Mouse (Mus musculus): ENCODE measurements around the gene Klk7. TPM values are rescaled to one million over a fixed set of nuclear protein-coding genes. Genes with fewer than 3 reads are reported as not detected.

Klk7 gene
- total and polyA plus RNA-seq, 3 experiments = 0.05 TPM; not detected in 2

DNA sequence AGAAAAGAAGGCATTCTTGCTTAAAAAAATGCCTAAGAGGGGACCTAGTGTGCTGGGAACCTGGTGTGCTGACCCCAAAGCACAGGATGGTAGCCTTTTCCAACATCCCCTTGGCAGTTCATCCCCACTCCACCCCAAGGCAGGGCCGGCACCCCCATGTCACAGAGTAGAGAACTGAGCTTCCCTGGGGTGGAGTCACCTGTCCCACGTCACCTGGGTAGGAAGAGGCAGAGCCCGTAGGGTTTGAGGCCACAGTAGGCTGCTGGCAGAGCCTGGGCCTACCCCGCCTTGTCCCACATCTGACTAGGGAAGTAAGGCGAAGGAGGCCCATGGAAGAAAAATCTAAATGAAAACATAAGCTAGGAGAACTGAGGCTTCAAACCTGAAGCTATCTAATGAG lies 36.7 kb upstream of the Klk7 start, which contains the start of gene Klk11:
TSS of gene Klk11 (plus strand) at position 241 of the 400 bp plus-strand sequence.
- TF ChIP-seq GATA2 (IDR thresholded peaks at IDR 0.05; ENCODE audit: borderline replicate concordance, low read depth, low read length) (no peak), TAL1 (conservative IDR thresholded peaks at IDR 0.05; ENCODE audit: low read depth, low read length) (no peak), GATA1 (IDR thresholded peaks at IDR 0.05; ENCODE audit: borderline replicate concordance, low read length) (no peak), POLR2AphosphoS5 (IDR thresholded peaks at IDR 0.05; ENCODE audit: insufficient replicate concordance, low read depth, low read length) (no peak), CTCF (IDR thresholded peaks at IDR 0.05; ENCODE audit: low read depth, low read length) (no peak)
- Histone ChIP-seq H3K36me3 (replicated peaks) (no peaks in the 10 kb centered on the region), H3K4me1 (ENCODE audit: insufficient read depth, low read depth, low read length) (no peaks in the 10 kb centered on the region), H3K9me3 (replicated peaks) (no peaks in the 10 kb centered on the region), H3K4me3 (ENCODE audit: low read depth, low read length) (no peak within 1 kb of the TSS), H3K27me3 (ENCODE audit: insufficient read depth, low read length) (no peaks in the 10 kb centered on the region)
- ATAC-seq (ENCODE audit: extremely low read depth, insufficient number of reproducible peaks, low FRiP score, poor library complexity, severe bottlenecking) (no peak), DNase-seq (ENCODE audit: low spot score) (no peak)

- DNase-seq (ENCODE audit: low spot score) (no peak), ATAC-seq (ENCODE audit: extremely low read depth, insufficient number of reproducible peaks, low FRiP score, poor library complexity, severe bottlenecking) (no peak)
- TF ChIP-seq CTCF (IDR thresholded peaks at IDR 0.05; ENCODE audit: low read depth, low read length) (no peak), GATA2 (IDR thresholded peaks at IDR 0.05; ENCODE audit: borderline replicate concordance, low read depth, low read length) (no peak), POLR2AphosphoS5 (IDR thresholded peaks at IDR 0.05; ENCODE audit: insufficient replicate concordance, low read depth, low read length) (no peak), GATA1 (IDR thresholded peaks at IDR 0.05; ENCODE audit: borderline replicate concordance, low read length) (no peak), TAL1 (conservative IDR thresholded peaks at IDR 0.05; ENCODE audit: low read depth, low read length) (no peak)
- H3K4me3 ChIP-seq (ENCODE audit: low read depth, low read length) = no peak overlapping the region
- H3K36me3 ChIP-seq (replicated peaks) = no peaks in the 10 kb centered on the region
- H3K4me1 ChIP-seq (ENCODE audit: insufficient read depth, low read depth, low read length) = no peaks in the 10 kb centered on the region
- no peaks in the 10 kb centered on the region for H3K27me3 ChIP-seq (ENCODE audit: insufficient read depth, low read length)
- H3K9me3 ChIP-seq (replicated peaks) = no peaks in the 10 kb centered on the region
Measured at GRCm38 (mm10) chr7:43774802-43775201, 36.3 kb upstream of the Klk7 start.

DNA sequence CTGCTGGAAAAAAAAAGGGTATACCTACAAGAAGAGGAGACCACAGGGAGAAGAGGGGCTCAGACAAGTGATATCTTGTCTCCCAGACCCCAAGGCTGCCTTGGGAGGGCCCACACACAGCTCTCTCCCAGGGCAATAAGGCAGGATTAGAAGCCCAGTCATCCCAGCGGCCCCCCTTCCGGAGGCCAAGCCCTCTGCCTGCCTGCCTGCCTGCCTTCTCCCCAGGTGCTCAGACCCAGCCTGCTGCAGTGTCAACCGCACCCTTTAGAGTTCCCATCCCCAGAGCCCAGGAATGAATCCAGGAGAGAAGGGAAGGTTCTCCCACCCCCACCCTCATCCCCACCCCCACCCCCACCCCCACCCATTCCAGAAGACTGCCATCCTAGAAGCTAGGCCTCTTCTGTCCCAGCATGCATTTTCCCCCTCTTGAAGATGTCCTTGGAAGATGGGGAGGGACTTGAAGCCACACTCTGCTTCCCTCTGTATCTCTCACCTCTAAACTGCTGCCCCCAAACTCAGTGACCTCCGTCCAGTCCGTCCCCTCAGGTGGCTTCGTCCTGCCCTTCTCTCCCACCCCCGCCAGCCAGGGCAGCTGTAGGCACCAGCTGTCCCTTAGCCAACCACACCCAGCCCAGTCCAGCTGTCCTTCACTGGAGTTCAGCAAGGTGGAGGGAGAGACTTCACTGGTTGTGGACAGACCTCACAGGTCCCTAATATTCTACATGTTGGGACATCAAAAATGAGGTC lies 35.6 kb upstream of the Klk7 start:
- Histone ChIP-seq H3K4me1 (ENCODE audit: insufficient read depth, low read depth, low read length) (no peaks in the 10 kb centered on the region), H3K27me3 (ENCODE audit: insufficient read depth, low read length) (no peaks in the 10 kb centered on the region), H3K9me3 (replicated peaks) (no peaks in the 10 kb centered on the region), H3K4me3 (ENCODE audit: low read depth, low read length) (no peak overlapping the region), H3K36me3 (replicated peaks) (no peaks in the 10 kb centered on the region)
- no peak for ATAC-seq (ENCODE audit: extremely low read depth, insufficient number of reproducible peaks, low FRiP score, poor library complexity, severe bottlenecking)
- TF ChIP-seq GATA2 (IDR thresholded peaks at IDR 0.05; ENCODE audit: borderline replicate concordance, low read depth, low read length) (no peak), GATA1 (IDR thresholded peaks at IDR 0.05; ENCODE audit: borderline replicate concordance, low read length) (no peak), TAL1 (conservative IDR thresholded peaks at IDR 0.05; ENCODE audit: low read depth, low read length) (no peak), CTCF (IDR thresholded peaks at IDR 0.05; ENCODE audit: low read depth, low read length) (no peak), POLR2AphosphoS5 (IDR thresholded peaks at IDR 0.05; ENCODE audit: insufficient replicate concordance, low read depth, low read length) (no peak)
- DNase-seq (ENCODE audit: low spot score) = no peak

GRCm38 (mm10) chr7:43776506-43776905 lies 34.6 kb upstream of the Klk7 start:
- Histone ChIP-seq H3K4me3 (ENCODE audit: low read depth, low read length) (no peak overlapping the region), H3K27me3 (ENCODE audit: insufficient read depth, low read length) (no peaks in the 10 kb centered on the region; the same call in 1 of the 2 replicates), H3K36me3 (replicated peaks) (no peaks in the 10 kb centered on the region), H3K9me3 (replicated peaks) (0 out of 2 replicates have a peak, but pooled peaks cover 2% of the 10 kb centered on the region), H3K4me1 (ENCODE audit: insufficient read depth, low read depth, low read length) (no peaks in the 10 kb centered on the region)
- DNase-seq (ENCODE audit: low spot score) (no peak), ATAC-seq (ENCODE audit: extremely low read depth, insufficient number of reproducible peaks, low FRiP score, poor library complexity, severe bottlenecking) (no peak)
- TF ChIP-seq POLR2AphosphoS5 (IDR thresholded peaks at IDR 0.05; ENCODE audit: insufficient replicate concordance, low read depth, low read length) = no peak
- no peak for TF ChIP-seq GATA1 (IDR thresholded peaks at IDR 0.05; ENCODE audit: borderline replicate concordance, low read length)
- no peak for TF ChIP-seq CTCF (IDR thresholded peaks at IDR 0.05; ENCODE audit: low read depth, low read length)
- no peak for TF ChIP-seq TAL1 (conservative IDR thresholded peaks at IDR 0.05; ENCODE audit: low read depth, low read length)
- no peak for TF ChIP-seq GATA2 (IDR thresholded peaks at IDR 0.05; ENCODE audit: borderline replicate concordance, low read depth, low read length)

- Histone ChIP-seq H3K9me3 (replicated peaks) (0 out of 2 replicates have a peak, but pooled peaks cover 7% of the 10 kb centered on the region), H3K4me1 (ENCODE audit: insufficient read depth, low read depth, low read length) (no peaks in the 10 kb centered on the region), H3K4me3 (ENCODE audit: low read depth, low read length) (no peak overlapping the region), H3K36me3 (replicated peaks) (no peaks in the 10 kb centered on the region), H3K27me3 (ENCODE audit: insufficient read depth, low read length) (no peaks in the 10 kb centered on the region; the same call in 1 of the 2 replicates)
- ATAC-seq (ENCODE audit: extremely low read depth, insufficient number of reproducible peaks, low FRiP score, poor library complexity, severe bottlenecking) (no peak), DNase-seq (ENCODE audit: low spot score) (no peak)
- TF ChIP-seq CTCF (IDR thresholded peaks at IDR 0.05; ENCODE audit: low read depth, low read length) = no peak
- TF ChIP-seq TAL1 (conservative IDR thresholded peaks at IDR 0.05; ENCODE audit: low read depth, low read length) = no peak
- TF ChIP-seq GATA1 (IDR thresholded peaks at IDR 0.05; ENCODE audit: borderline replicate concordance, low read length) = no peak
- TF ChIP-seq POLR2AphosphoS5 (IDR thresholded peaks at IDR 0.05; ENCODE audit: insufficient replicate concordance, low read depth, low read length) = no peak
- no peak for TF ChIP-seq GATA2 (IDR thresholded peaks at IDR 0.05; ENCODE audit: borderline replicate concordance, low read depth, low read length)
Measured at GRCm38 (mm10) chr7:43777423-43777822, 33.7 kb upstream of the Klk7 start.

- peaks cover 7% of the 10 kb centered on the region for H3K9me3 ChIP-seq (replicated peaks)
- no peaks in the 10 kb centered on the region for H3K36me3 ChIP-seq (replicated peaks)
- H3K27me3 ChIP-seq (ENCODE audit: insufficient read depth, low read length) = no peaks in the 10 kb centered on the region; the same call in 1 of the 2 replicates
- H3K4me3 ChIP-seq (ENCODE audit: low read depth, low read length) = no peak overlapping the region
- ATAC-seq (ENCODE audit: extremely low read depth, insufficient number of reproducible peaks, low FRiP score, poor library complexity, severe bottlenecking) = no peak
- TF ChIP-seq TAL1 (conservative IDR thresholded peaks at IDR 0.05; ENCODE audit: low read depth, low read length) = no peak
- no peak for DNase-seq (ENCODE audit: low spot score)
- 0 out of 2 replicates have a peak, but pooled peaks cover 2% of the 10 kb centered on the region for H3K4me1 ChIP-seq (ENCODE audit: insufficient read depth, low read depth, low read length)
Measured at GRCm38 (mm10) chr7:43778176-43778970, 32.7 kb upstream of the Klk7 start.
